Mouse (Mus musculus) lung, postnatal 0 days (tissue): ENCODE results near the gene Slc46a3. TPM values are rescaled to one million over a fixed set of nuclear protein-coding genes. Genes with fewer than 3 reads are reported as not detected.
"Not testable (repeated sequence)": the region's sequence is repeated elsewhere in the genome, so short reads cannot be mapped to it uniquely, and the experiment has no call there.

Experiments used
- ATAC-seq: fragments of 200-750 bp; cut with Nextera tagmentation; 2 replicates; pipeline ENCODE4 v1.8.0; 2017; ENCODE audit warnings: moderate library complexity
- DNase-seq: peaks from one replicate; pipeline ENCODE4 v3.0.0-alpha.2; 2016; ENCODE audit warnings: low spot score
- H3K27ac ChIP-seq: fragments of 300-500 bp; sonication (generic); 2 replicates; pipeline ENCODE4 v1.5.1; 2014; ENCODE audit warnings: antibody characterized with exemption, mild to moderate bottlenecking, low read length, mixed read lengths
- H3K27me3 ChIP-seq: fragments of 300-500 bp; sonication (generic); replicated peaks from 2 replicates; pipeline ENCODE4 v1.6.1; 2014; ENCODE audit warnings: low read length, mixed read lengths; ENCODE audit not compliant: insufficient read depth
- H3K36me3 ChIP-seq: fragments of 300-500 bp; sonication (generic); 2 replicates; pipeline ENCODE4 v1.6.1; 2014; ENCODE audit warnings: low read length, mixed read lengths; ENCODE audit not compliant: insufficient read depth
- H3K4me1 ChIP-seq: fragments of 300-500 bp; sonication (generic); 2 replicates; pipeline ENCODE4 v1.6.1; 2014; ENCODE audit warnings: antibody characterized with exemption, low read depth, low read length, mixed read lengths; ENCODE audit not compliant: insufficient read depth
- H3K4me2 ChIP-seq: fragments of 300-500 bp; sonication (generic); replicated peaks from 2 replicates; pipeline ENCODE4 v1.6.1; 2014; ENCODE audit warnings: low read depth, mild to moderate bottlenecking, low read length, moderate library complexity, mixed read lengths
- H3K4me3 ChIP-seq: fragments of 300-500 bp; sonication (generic); 2 replicates; pipeline ENCODE4 v1.5.1; 2014; ENCODE audit warnings: low read depth, low read length
- H3K9ac ChIP-seq: fragments of 300-500 bp; sonication (generic); replicated peaks from 2 replicates; pipeline ENCODE4 v1.6.1; 2014; ENCODE audit warnings: low read depth, mild to moderate bottlenecking
- H3K9me3 ChIP-seq: fragments of 300-500 bp; sonication (generic); 2 replicates; pipeline ENCODE4 v1.6.1; 2016; ENCODE audit warnings: low read length, mixed read lengths
- CTCF ChIP-seq: IDR thresholded peaks from 2 replicates; pipeline ENCODE4 v1.5.1; 2016; ENCODE audit warnings: antibody characterized with exemption, mild to moderate bottlenecking
- EP300 ChIP-seq: IDR thresholded peaks from 2 replicates; pipeline ENCODE4 v1.6.1; 2016; ENCODE audit warnings: antibody characterized with exemption, mild to moderate bottlenecking, control low read depth
- WGBS: fragments of 180-500 bp; shearing (Covaris S2); extraction: QIAGEN DNeasy Blood & Tissue Kit; methylation state at CpG from one replicate; pipeline ENCODE4 v1.1.7; 2014; 5-methylcytosine and 5-hydroxymethylcytosine counted together
- polyA plus RNA-seq: library from polyadenylated mRNA; unstranded; fragments of >200 nt; fragmentation: Nextera tagmentation; extraction: Ambion mirVana; gene quantifications from 2 replicates; pipeline ENCODE4 v1.2.1, GENCODE M21; 2015

Gene Slc46a3
- polyA plus RNA-seq, 1 experiment from 2014 or later = 9.4 TPM

GRCm38 (mm10) chr5:147898254-147898653 lies 3.6 kb upstream of the Slc46a3 start:
- Histone ChIP-seq H3K9ac (no peak overlapping the region), H3K27ac (no peak overlapping the region), H3K4me2 (no peak overlapping the region), H3K4me1 (peaks cover 7% of the 10 kb centered on the region; the same call in 1 of the 2 replicates), H3K36me3 (no peaks in the 10 kb centered on the region), H3K27me3 (no peaks in the 10 kb centered on the region), H3K9me3 (no peaks in the 10 kb centered on the region), H3K4me3 (no peak overlapping the region)
- 45% methylated on average over 2 of the region's 2 CpGs for WGBS
- TF ChIP-seq EP300 (no peak), CTCF (no peak)
- DNase-seq = peak; percentile 47
- ATAC-seq = no peak

- H3K4me2 ChIP-seq, DNase-seq, H3K27ac ChIP-seq, H3K9ac ChIP-seq, H3K4me3 ChIP-seq, H3K9me3 ChIP-seq, ATAC-seq, H3K36me3 ChIP-seq, H3K27me3 ChIP-seq, H3K4me1 ChIP-seq: not testable (repeated sequence)
- WGBS = 61% methylated on average over 4 of the region's 4 CpGs
These were observed 1.9 kb upstream of the Slc46a3 start for GRCm38 (mm10) chr5:147896501-147896900.

GRCm38 (mm10) chr5:147895436-147896198 lies 1.0 kb upstream of the Slc46a3 start:
- no peak for TF ChIP-seq CTCF
- TF ChIP-seq EP300 = no peak
- H3K4me3 ChIP-seq = no peak overlapping the region
- DNase-seq (no peak), ATAC-seq (no peak)
- no peaks in the 10 kb centered on the region for H3K36me3 ChIP-seq
- H3K9me3 ChIP-seq = no peaks in the 10 kb centered on the region
- H3K4me2 ChIP-seq = peak overlapping the region; percentile 78
- no peak overlapping the region for H3K9ac ChIP-seq
- WGBS = 23% methylated on average over 16 of the region's 16 CpGs
- no peak overlapping the region for H3K27ac ChIP-seq
- peaks cover 7% of the 10 kb centered on the region; the same call in 1 of the 2 replicates for H3K4me1 ChIP-seq
- H3K27me3 ChIP-seq = no peaks in the 10 kb centered on the region

- Histone ChIP-seq H3K36me3 (no peaks in the 10 kb centered on the region), H3K9me3 (no peaks in the 10 kb centered on the region), H3K4me1 (peaks cover 7% of the 10 kb centered on the region; the same call in 1 of the 2 replicates), H3K27ac (peak overlapping the region; percentile 52), H3K4me3 (peak overlapping the region; percentile 68), H3K9ac (peak overlapping the region; percentile 64), H3K27me3 (no peaks in the 10 kb centered on the region), H3K4me2 (peak overlapping the region; percentile 78)
- peak; percentile 47 for ATAC-seq
- peak; percentile 66 for DNase-seq
- TF ChIP-seq EP300 (no peak), CTCF (no peak)
- 3% methylated on average over 25 of the region's 25 CpGs for WGBS
These were observed 705 bp downstream of the Slc46a3 start for GRCm38 (mm10) chr5:147893766-147894454.

GRCm38 (mm10) chr5:147893143-147893542 lies 1.5 kb downstream of the Slc46a3 start:
- no peak overlapping the region for H3K27ac ChIP-seq

GRCm38 (mm10) chr5:147892735-147893134 lies 1.9 kb downstream of the Slc46a3 start:
- H3K9ac ChIP-seq = no peak overlapping the region

More at GRCm38 (mm10) chr5:147893143-147893542, 1.5 kb downstream of the Slc46a3 start:
- H3K36me3 ChIP-seq = no peaks in the 10 kb centered on the region
- ATAC-seq (no peak), DNase-seq (no peak)
- no peak for TF ChIP-seq EP300
- TF ChIP-seq CTCF = no peak
- WGBS = 31% methylated on average over 9 of the region's 9 CpGs
- H3K27me3 ChIP-seq = no peaks in the 10 kb centered on the region
- H3K9ac ChIP-seq = no peak overlapping the region
- no peak overlapping the region for H3K4me2 ChIP-seq
- peaks cover 7% of the 10 kb centered on the region; the same call in 1 of the 2 replicates for H3K4me1 ChIP-seq
- no peaks in the 10 kb centered on the region for H3K9me3 ChIP-seq
- no peak overlapping the region for H3K4me3 ChIP-seq

More at GRCm38 (mm10) chr5:147892735-147893134, 1.9 kb downstream of the Slc46a3 start:
- TF ChIP-seq EP300 = no peak
- no peak for TF ChIP-seq CTCF
- Histone ChIP-seq H3K27ac (no peak overlapping the region), H3K4me3 (no peak overlapping the region), H3K36me3 (no peaks in the 10 kb centered on the region), H3K4me2 (no peak overlapping the region), H3K27me3 (no peaks in the 10 kb centered on the region), H3K9me3 (no peaks in the 10 kb centered on the region), H3K4me1 (peaks cover 7% of the 10 kb centered on the region; the same call in 1 of the 2 replicates)
- DNase-seq (no peak), ATAC-seq (no peak)
- 52% methylated on average over 6 of the region's 6 CpGs for WGBS
